Mouse (Mus musculus): Measurements from ENCODE around the gene Sin3a.

DNA sequence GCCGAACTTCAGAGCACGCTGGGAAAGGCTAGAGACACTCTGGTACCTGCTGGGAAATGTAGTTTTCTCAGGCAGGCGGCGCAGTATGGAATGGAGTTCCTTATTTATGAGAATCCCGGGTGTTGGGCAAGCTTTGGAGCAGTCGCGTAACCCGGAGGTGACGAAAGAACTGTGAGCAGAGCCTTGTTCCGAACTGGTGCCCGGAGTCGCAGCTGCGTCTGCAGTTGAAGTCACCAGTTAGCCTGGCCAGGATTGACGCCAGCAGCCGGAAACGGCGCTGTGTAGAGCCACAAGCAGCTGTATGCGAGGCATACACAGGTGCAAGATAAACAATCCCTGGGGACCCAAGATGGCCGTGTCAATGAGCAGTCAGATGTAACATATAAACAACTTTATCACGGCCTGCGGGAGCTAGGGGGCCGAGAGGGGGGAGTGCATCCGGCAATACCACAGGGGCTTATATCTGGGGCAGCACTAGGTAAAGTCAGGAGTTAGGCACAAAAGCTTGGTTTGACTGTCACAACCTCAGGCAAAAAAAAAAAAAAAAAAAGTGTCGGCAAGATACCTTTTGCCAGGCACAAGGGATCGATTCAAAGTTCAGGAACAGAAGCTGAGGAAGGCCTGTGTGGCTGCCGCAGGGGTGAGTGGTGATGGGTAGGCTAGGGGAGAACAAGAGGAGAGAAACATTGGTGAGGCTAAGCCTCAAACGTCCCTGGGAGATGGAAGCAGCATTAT lies 76.5 kb downstream of the Sin3a start, which contains the start of gene Neil1:
- no peak for TF ChIP-seq POLR2A (IDR thresholded peaks at IDR 0.05; ENCODE audit: borderline replicate concordance, extremely low read depth, insufficient read depth, insufficient read length, poor library complexity, severe bottlenecking)
- TF ChIP-seq CTCF (IDR thresholded peaks at IDR 0.05; ENCODE audit: borderline replicate concordance, extremely low read depth, insufficient read depth, insufficient read length) = no peak

Data from brain, embryonic 14.5 days (tissue).